Mouse (Mus musculus) left cerebral cortex, postnatal 36 days (tissue): ENCODE data around the gene D430019H16Rik. TPM values are rescaled to one million over a fixed set of nuclear protein-coding genes. Genes with fewer than 3 reads are reported as not detected.

Experiments
- DNase-seq, 2 experiments: peaks; one replicate each; pipeline ENCODE4 v3.0.0; 2021 to 2022; ENCODE audit warnings: low spot score in 2 of 2, mixed read lengths in 1 of 2
- intact Hi-C: fragments of 180-260 bp; cut with DNase I; formaldehyde crosslinking; loops from one replicate; pipeline ENCODE4 v1.15.1; 2025
- total RNA-seq, 2 experiments: library from RNA; stranded (reverse); gene quantifications; 2 replicates each; pipeline ENCODE4 v1.2.3; 2021

The D430019H16Rik gene
- total RNA-seq, 2 experiments from 2014 or later, result 89.2 to 101 TPM

DNA sequence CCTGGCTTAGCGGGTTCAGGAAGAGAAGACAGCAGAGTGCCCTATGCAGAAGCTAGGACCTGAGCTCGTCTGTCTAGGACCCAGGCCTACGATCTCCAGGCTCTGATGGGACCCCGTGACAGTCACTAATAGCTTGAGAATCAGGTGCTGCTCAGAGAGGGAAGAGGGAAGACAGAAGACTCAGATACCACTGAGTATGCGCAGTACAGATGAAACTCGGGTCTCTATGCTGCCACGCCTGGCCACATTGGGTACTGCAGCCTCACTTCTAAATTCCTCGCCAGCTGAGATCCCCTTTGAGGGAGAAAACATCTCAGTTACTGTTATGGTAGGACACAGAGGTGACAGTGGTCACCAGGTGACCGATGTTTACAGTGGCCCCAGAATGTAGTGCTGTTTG lies 22.8 kb downstream of the D430019H16Rik start:
- peak; percentile 53 to 62 for DNase-seq
- intact Hi-C loops, result loop anchor here (5.0 kb wide), 1 partner anchor 39 kb away; no protein-coding TSS in a partner anchor

- peak in 1 of 2 experiments; percentile 40 for DNase-seq
Observed at GRCm38 (mm10) chr12:105476993-105477392, 23.3 kb downstream of the D430019H16Rik start.

DNA sequence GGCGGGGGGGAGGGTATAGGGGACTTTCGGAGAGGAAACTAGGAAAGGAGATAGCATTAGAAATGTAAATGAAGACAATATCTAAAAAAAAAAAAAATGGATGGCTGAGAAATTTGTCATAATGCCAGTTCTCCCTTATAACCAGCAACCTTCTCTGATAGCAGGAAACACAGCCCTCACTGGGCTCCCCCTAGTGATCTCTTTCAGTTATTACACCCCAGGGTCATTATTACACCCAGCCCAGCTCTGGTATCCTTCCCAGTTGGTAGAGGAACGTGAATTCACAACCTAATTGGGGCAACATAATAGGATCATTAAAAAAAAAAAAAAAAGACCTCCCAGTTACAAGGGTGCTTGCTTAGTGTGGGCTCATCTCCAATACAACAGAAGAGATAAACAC lies 29.8 kb downstream of the D430019H16Rik start:
- intact Hi-C loops, result loop anchor here (5.0 kb wide), 1 partner anchor 431 kb away; no protein-coding TSS in a partner anchor
- DNase-seq, result no peak

More at GRCm38 (mm10) chr12:105476993-105477392, 23.3 kb downstream of the D430019H16Rik start:
- intact Hi-C loops, result loop anchor here (5.0 kb wide), 1 partner anchor 40 kb away; no protein-coding TSS in a partner anchor

DNA sequence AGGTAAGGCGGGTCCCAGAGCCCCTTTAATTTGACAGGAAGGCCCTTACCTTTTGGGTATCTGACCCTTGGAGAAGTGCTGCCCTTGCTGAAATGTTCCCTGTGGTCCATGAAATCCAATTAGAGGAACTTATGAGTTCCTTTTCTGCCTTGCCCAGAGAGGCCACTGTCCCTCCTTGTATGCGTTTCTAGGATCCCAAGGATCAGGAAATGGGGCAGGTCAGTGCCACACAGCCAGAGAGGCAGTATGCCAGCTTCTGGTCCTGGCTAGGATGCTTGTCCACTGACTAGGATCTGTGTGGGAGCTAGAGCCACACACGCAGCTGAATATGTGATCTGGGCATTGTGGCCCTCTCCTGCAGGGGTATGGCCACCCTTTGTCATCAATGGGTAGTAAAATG lies 36.6 kb downstream of the D430019H16Rik start:
- DNase-seq, result no peak
- intact Hi-C loops, result no loop called here

DNA sequence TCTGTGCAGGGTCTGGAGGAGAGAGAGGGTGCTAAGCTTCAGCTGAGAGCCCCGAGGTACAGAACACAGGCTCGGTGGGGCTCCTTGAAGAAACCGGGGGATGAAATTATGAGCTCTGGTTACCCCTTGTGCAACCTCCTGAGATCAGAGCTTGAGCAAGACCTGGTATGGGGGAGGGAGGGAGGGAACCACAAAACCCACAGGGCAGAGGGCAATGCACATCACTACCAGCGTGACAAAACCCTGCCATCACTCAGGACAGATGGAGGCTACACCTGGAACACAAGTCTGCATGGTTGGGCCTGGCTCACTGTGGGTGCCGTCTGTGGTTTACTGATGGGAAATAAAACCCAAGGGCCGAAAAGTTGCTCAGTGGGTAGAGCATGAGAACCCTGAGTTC lies 37.1 kb downstream of the D430019H16Rik start:
- no peak for DNase-seq
- intact Hi-C loops, result no loop called here

DNA sequence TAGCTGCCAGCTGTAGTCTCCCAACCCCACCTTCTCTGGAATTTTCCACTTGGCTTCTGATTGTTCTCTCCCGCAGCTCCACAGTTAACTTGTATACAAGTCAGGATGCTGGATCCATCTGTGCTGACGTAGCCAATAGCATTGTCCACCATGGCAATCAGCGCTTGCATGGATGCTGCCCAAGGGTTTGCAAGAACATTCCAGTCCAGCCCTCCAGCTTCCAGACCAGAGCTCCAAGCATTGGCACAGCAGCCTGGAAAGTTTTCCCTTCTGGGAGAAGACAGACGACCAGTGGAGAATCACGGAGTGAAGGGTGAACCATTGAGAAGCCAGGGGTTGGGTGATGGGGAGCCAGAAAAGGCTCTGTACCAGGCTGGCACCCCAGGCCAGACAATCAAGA lies 41.1 kb downstream of the D430019H16Rik start:
- no peak for DNase-seq
- intact Hi-C loops, result loop anchor here (5.0 kb wide), 1 partner anchor 228 kb away; no protein-coding TSS in a partner anchor

DNA sequence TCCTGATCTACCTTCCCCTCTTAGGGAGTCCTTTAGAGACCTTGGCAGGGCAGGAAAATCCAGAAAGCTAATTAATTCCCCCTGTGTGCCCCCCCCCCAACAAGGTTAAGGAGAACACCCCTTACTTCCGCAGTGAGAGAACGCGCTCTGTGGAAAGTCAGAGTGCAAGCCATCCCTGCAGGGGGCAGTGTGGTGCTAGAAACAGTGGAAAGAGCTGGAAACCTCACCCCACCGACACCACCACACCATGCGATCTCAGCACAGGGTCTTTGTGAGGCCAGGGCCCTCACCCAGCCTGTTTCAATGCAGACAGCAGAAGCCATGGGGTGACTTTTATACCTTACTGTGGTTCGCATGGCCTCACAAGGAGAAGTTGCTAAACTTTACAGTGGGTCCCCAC lies 44.2 kb downstream of the D430019H16Rik start:
- intact Hi-C loops, result loop anchor here (1.0 to 5.0 kb wide), 3 partner anchors 87 to 224 kb away; no protein-coding TSS in a partner anchor

GRCm38 (mm10) chr12:105498423-105498822 lies 44.8 kb downstream of the D430019H16Rik start:
- intact Hi-C loops, result loop anchor here (1.0 to 5.0 kb wide), 3 partner anchors 87 to 224 kb away; no protein-coding TSS in a partner anchor
- DNase-seq, result no peak

More for the DNA sequence above, 44.2 kb downstream of the D430019H16Rik start:
- peak; percentile 66 to 76 for DNase-seq

- intact Hi-C loops, result loop anchor here (1.0 to 5.0 kb wide), 3 partner anchors 86 to 223 kb away; no protein-coding TSS in a partner anchor
- no peak for DNase-seq
Observed at GRCm38 (mm10) chr12:105498842-105499241, 45.2 kb downstream of the D430019H16Rik start.

DNA sequence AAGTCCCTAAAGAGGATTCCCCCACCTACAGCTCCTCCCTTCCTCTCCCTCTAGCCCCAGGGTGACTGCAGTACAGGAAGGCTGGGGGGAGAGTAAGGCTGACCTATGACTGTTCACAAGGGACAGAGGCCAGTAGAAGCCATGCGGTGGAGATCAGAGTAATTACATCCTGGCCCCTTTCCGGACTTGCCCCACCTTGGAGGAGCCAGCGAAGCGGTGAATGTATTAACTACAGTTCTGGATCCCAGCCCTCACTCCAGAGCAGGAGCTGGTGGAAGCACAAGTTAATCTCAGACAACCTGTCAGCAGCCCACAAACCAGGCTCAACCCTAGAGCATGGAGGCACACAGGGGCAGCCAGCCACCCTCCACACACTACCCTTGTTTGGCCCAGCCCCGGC lies 47.3 kb downstream of the D430019H16Rik start:
- intact Hi-C loops, result no loop called here
- DNase-seq, result no peak

DNA sequence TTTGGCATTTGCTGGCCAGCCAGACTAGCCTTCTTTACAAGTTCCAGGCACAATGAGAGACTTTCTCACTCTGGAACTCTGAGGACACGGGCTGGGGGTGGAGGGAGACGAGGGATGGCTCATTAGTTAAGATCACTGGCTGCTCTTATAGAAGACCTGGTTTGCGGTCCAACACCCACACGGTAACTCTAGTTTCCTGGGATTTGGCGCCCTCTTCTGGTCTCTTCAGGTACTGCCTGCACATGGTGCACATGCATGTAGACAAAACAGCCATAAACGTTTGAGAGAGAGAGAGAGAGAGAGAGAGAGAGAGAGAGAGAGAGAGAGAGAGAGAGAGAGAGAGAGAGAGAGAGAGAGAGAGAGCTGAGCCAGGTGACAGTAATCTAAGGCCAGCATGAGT lies 51.1 kb downstream of the D430019H16Rik start:
- DNase-seq, result no peak
- intact Hi-C loops, result no loop called here

GRCm38 (mm10) chr12:105511109-105511508 lies 57.5 kb downstream of the D430019H16Rik start:
- intact Hi-C loops, result no loop called here
- DNase-seq, result no peak

DNA sequence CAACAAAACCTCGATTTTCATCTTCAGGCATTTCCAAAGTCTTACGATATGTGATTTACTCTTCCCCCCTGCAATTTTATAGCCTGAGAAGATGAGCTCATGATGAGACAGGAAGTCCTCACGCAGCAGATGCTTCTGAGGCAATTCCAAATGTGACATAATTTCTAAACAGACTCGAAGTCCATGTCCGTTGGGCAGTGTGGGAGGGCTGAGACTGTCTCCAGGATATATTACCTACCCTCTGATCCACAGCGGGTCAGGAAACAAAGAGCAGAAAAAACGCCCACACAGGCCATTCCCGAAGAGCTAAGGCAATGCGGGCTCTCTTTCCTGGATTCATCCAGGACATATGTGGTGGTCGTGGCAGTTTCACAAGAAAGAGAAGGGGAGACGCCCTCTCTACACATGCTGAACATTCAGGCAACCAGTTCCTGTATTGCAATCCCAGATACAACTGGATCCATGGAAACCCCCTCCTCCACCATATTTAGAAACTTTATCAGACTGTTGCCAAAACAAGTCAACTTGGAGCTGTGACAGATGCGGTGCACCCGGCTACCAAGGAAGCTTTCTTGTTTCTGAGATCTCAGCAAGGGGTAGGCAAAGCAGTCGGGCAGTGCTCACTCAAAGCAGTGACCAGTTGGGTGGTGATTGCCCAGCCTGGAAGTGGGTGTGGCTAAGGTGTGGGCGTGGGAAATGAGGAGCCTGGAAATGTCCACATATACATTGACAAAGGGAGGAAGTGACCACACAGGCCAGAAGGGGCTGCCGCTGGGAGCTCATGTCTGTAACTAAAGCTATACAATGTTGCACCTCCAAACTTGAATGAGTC lies 58.2 kb downstream of the D430019H16Rik start:
- intact Hi-C loops, result no loop called here
- no peak for DNase-seq

DNA sequence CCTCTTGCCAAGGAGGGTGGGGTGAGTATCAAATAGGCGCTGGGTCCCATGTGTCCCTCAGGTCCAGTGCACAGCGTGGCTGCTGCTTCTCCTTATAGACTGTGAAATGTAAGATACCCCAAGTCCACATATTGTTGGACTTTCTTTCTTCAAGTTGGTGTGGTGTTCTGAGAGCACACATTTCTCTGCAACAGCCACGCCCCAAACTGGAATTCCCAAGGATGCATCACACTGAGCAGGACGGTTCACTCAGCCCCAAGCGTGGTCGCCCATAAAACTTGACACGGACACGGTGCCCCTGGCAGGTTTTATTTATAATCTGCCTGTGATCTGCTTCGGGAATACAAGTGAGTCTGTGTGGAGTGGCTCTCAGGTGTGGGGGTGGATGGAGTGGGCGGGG lies 60.5 kb downstream of the D430019H16Rik start:
- intact Hi-C loops, result no loop called here
- no peak for DNase-seq

GRCm38 (mm10) chr12:105517026-105517675 lies 63.5 kb downstream of the D430019H16Rik start:
- DNase-seq, result no peak
- intact Hi-C loops, result no loop called here

DNA sequence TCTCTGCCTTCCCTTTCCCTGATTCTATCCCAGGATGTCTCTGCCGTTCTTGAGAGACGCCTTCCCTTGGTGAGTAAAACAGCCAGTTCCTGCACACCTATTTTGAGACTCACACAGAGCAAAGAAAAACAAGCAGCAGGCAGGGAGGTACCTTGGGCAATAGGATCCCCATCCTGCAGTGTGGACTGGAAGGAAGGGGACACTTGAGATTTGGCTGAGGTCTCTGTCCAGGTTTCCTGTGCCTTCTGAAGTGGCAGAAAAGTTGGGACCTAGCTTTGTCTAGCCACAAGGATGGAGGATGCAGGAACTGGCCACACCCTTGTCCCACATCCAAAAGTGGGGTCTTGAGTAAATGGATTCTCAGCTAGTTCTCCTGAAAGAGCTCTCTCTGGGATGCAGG lies 66.2 kb downstream of the D430019H16Rik start:
- intact Hi-C loops, result no loop called here
- DNase-seq, result no peak

DNA sequence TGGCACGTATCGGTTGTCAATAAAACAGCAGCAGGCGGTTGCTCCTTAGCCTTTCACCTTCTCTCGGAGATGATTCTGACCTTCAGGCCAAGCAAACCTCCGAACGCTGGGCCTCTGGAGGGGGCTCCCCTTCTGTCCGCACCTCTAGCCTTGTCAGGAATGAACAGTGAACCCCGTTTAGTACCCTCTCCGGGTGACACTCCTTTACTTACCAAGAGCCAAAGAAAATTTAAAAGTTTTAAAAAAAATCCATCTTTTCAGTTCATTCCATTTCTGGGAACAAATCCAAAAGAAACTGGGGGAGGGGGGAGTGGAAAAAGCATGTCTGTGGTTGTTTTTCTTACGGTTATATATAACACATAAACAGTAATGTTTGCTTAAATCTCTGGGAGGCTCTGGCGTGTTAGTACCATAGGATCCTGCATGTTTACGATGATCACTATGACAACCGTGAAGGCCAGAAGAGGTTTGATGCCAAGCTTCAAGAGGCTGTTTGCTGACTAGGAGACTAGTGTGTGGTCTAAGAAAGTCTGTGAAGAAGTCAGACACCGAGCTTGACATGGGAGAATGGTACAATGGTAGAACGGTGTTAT lies 67.6 kb downstream of the D430019H16Rik start:
- DNase-seq, result no peak
- intact Hi-C loops, result no loop called here

GRCm38 (mm10) chr12:105523737-105524136 lies 70.1 kb downstream of the D430019H16Rik start:
- no peak for DNase-seq
- intact Hi-C loops, result no loop called here

GRCm38 (mm10) chr12:105526186-105526585 lies 72.5 kb downstream of the D430019H16Rik start:
- DNase-seq, result no peak
- intact Hi-C loops, result no loop called here

DNA sequence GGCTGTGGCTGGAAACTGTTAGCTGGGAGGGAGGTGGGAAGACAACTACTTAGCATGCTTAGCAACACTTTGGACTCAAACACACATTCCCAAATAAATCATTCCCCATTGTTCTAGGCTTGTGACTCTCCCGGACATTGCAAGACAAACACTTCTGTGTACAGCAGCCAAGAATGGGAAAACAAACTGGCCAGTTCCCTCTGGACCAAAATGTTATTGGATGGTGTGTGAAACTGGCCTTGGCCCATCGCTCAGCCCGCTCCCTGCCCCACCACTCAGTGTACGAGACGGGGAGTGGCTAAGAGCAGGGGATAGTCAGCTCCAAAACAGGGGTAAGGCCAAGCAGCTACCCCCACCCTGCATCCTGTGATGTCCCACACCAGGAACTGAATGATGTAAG lies 73.2 kb downstream of the D430019H16Rik start:
- DNase-seq, result peak in 1 of 2 experiments; percentile 22
- intact Hi-C loops, result no loop called here
